Mouse (Mus musculus) heart, postnatal 10 days (tissue): ENCODE measurements at regions not wholly inside any gene's neighbourhood (a gene's known extent, or its start where the extent isn't known, plus 50 kb on each side); places are given as distances from the start of the nearest gene placed in this dataset.

ENCODE experiments used
- DNase-seq, 2 experiments: peaks; one replicate each; pipeline ENCODE4 v3.0.0; 2021
- intact Hi-C: fragments of 180-260 bp; cut with DNase I; formaldehyde crosslinking; loops from one replicate; pipeline ENCODE4 v1.15.1; 2025

GRCm38 (mm10) chr13:110574764-110575471 lies 180.1 kb downstream of the Plk2 start:
- intact Hi-C loops = no loop called here
- DNase-seq = no peak

GRCm38 (mm10) chr13:110578159-110578558 lies 183.3 kb downstream of the Plk2 start:
- intact Hi-C loops = no loop called here

GRCm38 (mm10) chr13:110580166-110580565 lies 185.3 kb downstream of the Plk2 start:
- no peak for DNase-seq
- intact Hi-C loops = no loop called here

More at GRCm38 (mm10) chr13:110578159-110578558, 183.3 kb downstream of the Plk2 start:
- DNase-seq = peak in 1 of 2 experiments; percentile 2

GRCm38 (mm10) chr13:110580570-110580969 lies 185.7 kb downstream of the Plk2 start:
- intact Hi-C loops = no loop called here
- no peak for DNase-seq

- no peak for DNase-seq
- intact Hi-C loops = no loop called here
Measured at GRCm38 (mm10) chr13:110584765-110585164, 189.9 kb downstream of the Plk2 start.

GRCm38 (mm10) chr13:110594630-110595029 lies 199.8 kb downstream of the Plk2 start:
- intact Hi-C loops = no loop called here
- no peak for DNase-seq

- intact Hi-C loops = no loop called here
- no peak for DNase-seq
Measured at GRCm38 (mm10) chr13:110599666-110600065, 204.8 kb downstream of the Plk2 start.

GRCm38 (mm10) chr13:110600377-110600776 lies 205.5 kb downstream of the Plk2 start:
- intact Hi-C loops = no loop called here
- no peak for DNase-seq

GRCm38 (mm10) chr13:110601352-110601751 lies 206.5 kb downstream of the Plk2 start:
- intact Hi-C loops = no loop called here
- no peak for DNase-seq

- no peak for DNase-seq
- intact Hi-C loops = no loop called here
Measured at GRCm38 (mm10) chr13:110601840-110602239, 207.0 kb downstream of the Plk2 start.

- intact Hi-C loops = no loop called here
- DNase-seq = no peak
Measured at GRCm38 (mm10) chr13:110602894-110603293, 208.0 kb downstream of the Plk2 start.

GRCm38 (mm10) chr13:110619010-110619409 lies 224.2 kb downstream of the Plk2 start:
- intact Hi-C loops = no loop called here
- DNase-seq = no peak

- DNase-seq = peak in 1 of 2 experiments; percentile 22
Measured at GRCm38 (mm10) chr13:110627136-110627535, 232.3 kb downstream of the Plk2 start.

GRCm38 (mm10) chr13:110627732-110628131 lies 232.9 kb downstream of the Plk2 start:
- no peak for DNase-seq
- intact Hi-C loops = no loop called here

More at GRCm38 (mm10) chr13:110627136-110627535, 232.3 kb downstream of the Plk2 start:
- intact Hi-C loops = no loop called here

GRCm38 (mm10) chr13:110628201-110628600 lies 233.4 kb downstream of the Plk2 start:
- intact Hi-C loops = no loop called here
- no peak for DNase-seq

- DNase-seq = peak in 1 of 2 experiments; percentile 26
- intact Hi-C loops = no loop called here
Measured at GRCm38 (mm10) chr13:110633261-110633781, 238.5 kb downstream of the Plk2 start.

- intact Hi-C loops = no loop called here
- no peak for DNase-seq
Measured at GRCm38 (mm10) chr13:110633899-110634298, 239.1 kb downstream of the Plk2 start.

GRCm38 (mm10) chr13:110642792-110643191 lies 247.9 kb downstream of the Plk2 start:
- DNase-seq = no peak
- intact Hi-C loops = no loop called here

GRCm38 (mm10) chr13:110643198-110643896 lies 248.5 kb downstream of the Plk2 start:
- peak; percentile 73 to 75 for DNase-seq
- intact Hi-C loops = no loop called here

- DNase-seq = no peak
- intact Hi-C loops = no loop called here
Measured at GRCm38 (mm10) chr13:110643897-110644213, 249.0 kb downstream of the Plk2 start.

GRCm38 (mm10) chr13:110649378-110649777 lies 254.5 kb downstream of the Plk2 start:
- intact Hi-C loops = no loop called here
- DNase-seq = no peak

- intact Hi-C loops = no loop called here
- no peak for DNase-seq
Measured at GRCm38 (mm10) chr13:110649870-110650497, 255.1 kb downstream of the Plk2 start.
